Mouse (Mus musculus) forebrain, embryonic 16.5 days (tissue): Measurements from ENCODE around the gene Tceal7. TPM values are rescaled to one million over a fixed set of nuclear protein-coding genes. Genes with fewer than 3 reads are reported as not detected.
"Not testable (repeated sequence)": the region's sequence is repeated elsewhere in the genome, so short reads cannot be mapped to it uniquely, and the experiment has no call there.

ENCODE experiments used
- ATAC-seq: fragments of 200-750 bp; cut with Nextera tagmentation; 2 replicates; pipeline ENCODE4 v1.8.0; 2017; ENCODE audit warnings: mild to moderate bottlenecking, moderate library complexity
- H3K27ac ChIP-seq: fragments of 300-500 bp; sonication (generic); 2 replicates; pipeline ENCODE4 v1.5.1; 2014; ENCODE audit warnings: low read length, control low read depth
- H3K27me3 ChIP-seq: fragments of 300-500 bp; sonication (generic); replicated peaks from 2 replicates; pipeline ENCODE4 v1.6.1; 2014; ENCODE audit warnings: low read length; ENCODE audit not compliant: control insufficient read depth, insufficient read depth
- H3K36me3 ChIP-seq: fragments of 300-500 bp; sonication (generic); 2 replicates; pipeline ENCODE4 v1.6.1; 2014; ENCODE audit not compliant: control insufficient read depth, insufficient read depth
- H3K4me1 ChIP-seq: fragments of 300-500 bp; sonication (generic); replicated peaks from 2 replicates; pipeline ENCODE4 v1.6.1; 2014; ENCODE audit warnings: low read length; ENCODE audit not compliant: control insufficient read depth, insufficient read depth
- H3K4me2 ChIP-seq: fragments of 300-500 bp; sonication (generic); 2 replicates; pipeline ENCODE4 v1.6.1; 2014; ENCODE audit warnings: mild to moderate bottlenecking, low read length, control low read depth
- H3K4me3 ChIP-seq: fragments of 300-500 bp; sonication (generic); replicated peaks from 2 replicates; pipeline ENCODE4 v1.5.1; 2014; ENCODE audit warnings: mild to moderate bottlenecking, low read length, control low read depth
- H3K9ac ChIP-seq: fragments of 300-500 bp; sonication (generic); replicated peaks from 2 replicates; pipeline ENCODE4 v1.6.1; 2014; ENCODE audit warnings: low read depth, low read length, control low read depth
- H3K9me3 ChIP-seq: fragments of 300-500 bp; sonication (generic); 2 replicates; pipeline ENCODE4 v1.6.1; 2016; ENCODE audit warnings: low read length; ENCODE audit not compliant: control insufficient read depth
- WGBS: fragments of 180-500 bp; shearing (Covaris S2); extraction: QIAGEN DNeasy Blood & Tissue Kit; methylation state at CpG from one replicate; pipeline ENCODE4 v1.1.7; 2014; 5-methylcytosine and 5-hydroxymethylcytosine counted together
- polyA plus RNA-seq: library from polyadenylated mRNA; unstranded; fragments of >200 nt; fragmentation: Nextera tagmentation; extraction: Ambion mirVana; gene quantifications from 2 replicates; pipeline ENCODE4 v1.2.1, GENCODE M21; 2015

The Tceal7 gene
- polyA plus RNA-seq = 2.1 and 2.3 TPM in 2 replicates

- H3K9me3 ChIP-seq, H3K4me1 ChIP-seq, H3K27me3 ChIP-seq, H3K27ac ChIP-seq, H3K36me3 ChIP-seq: not testable (repeated sequence)
- H3K9ac ChIP-seq = peak within 1 kb of the TSS; percentile 44
- WGBS = 29% methylated on average over 4 of the region's 67 CpGs
- H3K4me3 ChIP-seq = peak within 1 kb of the TSS; percentile 42
- ATAC-seq = peak; percentile 94
- peak within 1 kb of the TSS; percentile 48 for H3K4me2 ChIP-seq
Observed at GRCm38 (mm10) chrX:136214729-136215677, at the start of gene Tceal7, which contains the start of gene Bex1. Tceal7 (plus strand) TSS chrX:136214779. Bex1 (minus strand) TSS chrX:136215513.

- no peaks in the 10 kb centered on the region for H3K36me3 ChIP-seq
- H3K9me3 ChIP-seq = no peaks in the 10 kb centered on the region
- H3K4me1 ChIP-seq = peaks cover 4% of the 10 kb centered on the region
- peak overlapping the region; percentile 60 for H3K4me2 ChIP-seq
- WGBS = 64% methylated on average over 10 of the region's 10 CpGs
- no peak overlapping the region; the same call in 1 of the 2 replicates for H3K9ac ChIP-seq
- no peak overlapping the region for H3K27ac ChIP-seq
- no peaks in the 10 kb centered on the region for H3K27me3 ChIP-seq
- H3K4me3 ChIP-seq = peak overlapping the region; percentile 62
- no peak for ATAC-seq
Observed at GRCm38 (mm10) chrX:136170625-136171024, 44.0 kb upstream of the Tceal7 start.

GRCm38 (mm10) chrX:136171189-136172117, 43.1 kb upstream of the Tceal7 start:
- Histone ChIP-seq H3K4me3 (peak overlapping the region; percentile 62), H3K4me2 (peak overlapping the region; percentile 60), H3K27me3 (no peaks in the 10 kb centered on the region), H3K36me3 (no peaks in the 10 kb centered on the region), H3K9me3 (no peaks in the 10 kb centered on the region), H3K9ac (peak overlapping the region; percentile 61), H3K27ac (peak overlapping the region; percentile 85), H3K4me1 (peaks cover 4% of the 10 kb centered on the region)
- WGBS = 23% methylated on average over 23 of the region's 24 CpGs
- ATAC-seq = peak; percentile 70

GRCm38 (mm10) chrX:136172118-136172551, 42.4 kb upstream of the Tceal7 start, which contains the start of gene Tceal8:
Tceal8 (minus strand) TSS chrX:136172342.
- H3K4me2 ChIP-seq = peak within 1 kb of the TSS; percentile 60
- no peaks in the 10 kb centered on the region for H3K36me3 ChIP-seq
- peak within 1 kb of the TSS; percentile 85 for H3K27ac ChIP-seq
- 8% methylated on average over 10 of the region's 10 CpGs for WGBS
- ATAC-seq = peak; percentile 98
- H3K4me3 ChIP-seq = peak within 1 kb of the TSS; percentile 62
- peak within 1 kb of the TSS; percentile 61 for H3K9ac ChIP-seq
- peaks cover 4% of the 10 kb centered on the region for H3K4me1 ChIP-seq
- H3K9me3 ChIP-seq = no peaks in the 10 kb centered on the region
- H3K27me3 ChIP-seq = no peaks in the 10 kb centered on the region

- Histone ChIP-seq H3K27ac (0 out of 2 replicates have a peak overlapping the region, but pooled peaks have one; percentile 33), H3K4me1 (peaks cover 4% of the 10 kb centered on the region), H3K4me2 (peak overlapping the region; percentile 55), H3K27me3 (no peaks in the 10 kb centered on the region), H3K9me3 (no peaks in the 10 kb centered on the region), H3K4me3 (peak overlapping the region; percentile 62), H3K9ac (0 out of 2 replicates have a peak overlapping the region, but pooled peaks have one; percentile 41), H3K36me3 (no peaks in the 10 kb centered on the region)
- 27% methylated on average over 10 of the region's 10 CpGs for WGBS
- ATAC-seq = no peak
Observed at GRCm38 (mm10) chrX:136172786-136173185, 41.8 kb upstream of the Tceal7 start.

- no peak for ATAC-seq
- Histone ChIP-seq H3K9ac (no peak overlapping the region), H3K9me3 (no peaks in the 10 kb centered on the region), H3K27ac (no peak overlapping the region), H3K36me3 (no peaks in the 10 kb centered on the region), H3K4me1 (no peaks in the 10 kb centered on the region), H3K4me2 (no peak overlapping the region), H3K4me3 (no peak overlapping the region), H3K27me3 (no peaks in the 10 kb centered on the region; the same call in 1 of the 2 replicates)
- WGBS = 23% methylated on average over 11 of the region's 11 CpGs
Observed at GRCm38 (mm10) chrX:136180897-136181553, 33.6 kb upstream of the Tceal7 start.

- no peak for ATAC-seq
- Histone ChIP-seq H3K4me3 (no peak overlapping the region), H3K4me2 (no peak overlapping the region), H3K9me3 (no peaks in the 10 kb centered on the region), H3K36me3 (no peaks in the 10 kb centered on the region), H3K27me3 (no peaks in the 10 kb centered on the region; the same call in 1 of the 2 replicates), H3K27ac (no peak overlapping the region), H3K4me1 (no peaks in the 10 kb centered on the region), H3K9ac (no peak overlapping the region)
- WGBS = 79% methylated on average over 1 of the region's 1 CpGs
Observed at GRCm38 (mm10) chrX:136183107-136183506, 31.5 kb upstream of the Tceal7 start.

GRCm38 (mm10) chrX:136195193-136195944, 19.2 kb upstream of the Tceal7 start:
- Histone ChIP-seq H3K27ac (no peak overlapping the region), H3K4me1 (no peaks in the 10 kb centered on the region), H3K27me3 (no peaks in the 10 kb centered on the region), H3K36me3 (no peaks in the 10 kb centered on the region), H3K9me3 (no peaks in the 10 kb centered on the region), H3K4me2 (no peak overlapping the region), H3K4me3 (no peak overlapping the region), H3K9ac (no peak overlapping the region)
- WGBS = 80% methylated on average over 16 of the region's 16 CpGs
- ATAC-seq = no peak
